Mouse (Mus musculus): ENCODE measurements at regions not wholly inside any gene's neighbourhood (a gene's known extent, or its start where the extent isn't known, plus 50 kb on each side); places are given as distances from the start of the nearest gene placed in this dataset.

MicroRNAs in the stretch of these regions (microRNA counts, 519-probe panel; counts per million panel counts)
- 3,691 counts per million, percentile 89 among the panel's probes with 10 or more counts for microRNA mmu-miR-205
